Mouse (Mus musculus): ENCODE data around the gene Dph6.
"Not testable (repeated sequence)": the region's sequence is repeated elsewhere in the genome, so short reads cannot be mapped to it uniquely, and the experiment has no call there.

The Dph6 gene

DNA sequence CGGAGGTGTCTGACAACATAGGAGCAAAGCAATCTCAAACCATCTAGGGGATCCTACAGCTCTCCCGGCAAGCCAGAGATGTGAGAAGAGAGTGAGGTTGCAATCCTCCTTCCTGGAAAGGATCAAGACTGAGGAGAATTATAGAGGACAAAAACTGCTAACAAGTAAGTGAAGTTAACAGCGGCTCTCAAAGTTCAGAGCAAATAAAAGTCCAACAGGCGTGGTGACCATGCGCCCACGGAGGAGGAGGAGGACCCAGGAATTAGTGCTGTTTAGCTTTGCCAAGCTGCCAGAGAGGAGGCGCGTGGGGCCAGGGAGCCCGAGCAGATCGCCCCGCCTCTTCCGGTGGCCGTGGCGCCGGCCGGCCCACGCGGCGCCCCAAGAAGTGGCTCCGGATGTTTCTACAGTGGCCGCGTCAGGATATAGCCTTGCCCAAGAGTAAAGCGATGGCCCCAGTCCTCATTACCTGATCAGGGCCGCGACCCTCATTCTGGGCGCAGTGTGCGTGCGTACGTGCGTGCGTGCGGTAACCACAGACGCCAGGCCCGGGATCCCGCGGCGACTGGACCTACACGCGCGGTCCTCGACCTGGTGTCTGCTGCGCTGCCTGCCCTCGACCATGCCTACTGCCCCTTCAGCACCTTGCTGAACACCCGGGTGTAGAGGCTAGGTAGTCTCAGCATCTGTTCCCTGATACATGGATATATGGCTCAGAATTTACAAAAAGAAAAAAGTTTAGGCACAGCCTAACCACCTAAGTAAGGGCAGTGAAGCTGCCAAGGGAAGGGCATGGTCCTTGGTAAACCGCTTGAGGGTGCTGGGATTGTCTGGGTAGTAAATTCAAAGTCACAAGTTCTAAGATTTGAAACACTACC is at the start of gene Dph6:
Gene Dph6, minus strand, starts transcription at position 600 of the 875 bp plus-strand sequence.
- DNase-seq, result peak; percentile 86 to 91

DNA sequence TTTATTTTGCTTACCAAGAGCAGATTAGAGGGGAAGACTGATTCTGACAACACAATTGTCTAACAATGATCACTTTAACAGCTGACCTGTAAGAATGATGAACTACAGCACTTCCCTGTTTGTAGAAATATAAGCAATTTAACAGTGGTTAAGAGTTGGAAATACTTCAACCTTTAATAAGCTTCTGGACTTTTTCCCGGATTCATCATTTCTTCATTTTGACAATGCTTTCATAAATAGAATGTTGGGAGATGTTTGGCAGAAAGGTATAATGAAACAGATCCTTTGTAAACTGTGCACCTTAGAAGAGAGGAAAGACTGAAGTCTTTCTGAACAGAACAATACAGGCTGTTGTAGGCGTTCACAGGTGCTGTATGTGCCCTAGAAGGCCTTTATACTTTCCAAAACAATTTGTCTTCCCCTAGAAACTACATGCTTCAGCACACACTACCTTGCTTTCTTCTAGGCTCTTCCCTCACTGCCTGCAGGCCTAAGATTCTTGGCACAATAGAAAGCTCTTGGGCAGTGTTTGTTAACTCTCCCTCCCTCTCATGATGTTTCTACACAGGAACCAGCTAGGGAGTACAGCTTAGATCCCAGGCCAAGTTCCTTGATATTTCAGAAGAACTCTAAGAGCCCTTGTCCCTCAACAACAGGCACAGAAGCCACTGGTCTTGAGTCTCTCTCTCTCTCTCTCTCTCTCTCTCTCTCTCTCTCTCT is 46.4 kb upstream of the Dph6 start:
- DNase-seq, result no peak

DNA sequence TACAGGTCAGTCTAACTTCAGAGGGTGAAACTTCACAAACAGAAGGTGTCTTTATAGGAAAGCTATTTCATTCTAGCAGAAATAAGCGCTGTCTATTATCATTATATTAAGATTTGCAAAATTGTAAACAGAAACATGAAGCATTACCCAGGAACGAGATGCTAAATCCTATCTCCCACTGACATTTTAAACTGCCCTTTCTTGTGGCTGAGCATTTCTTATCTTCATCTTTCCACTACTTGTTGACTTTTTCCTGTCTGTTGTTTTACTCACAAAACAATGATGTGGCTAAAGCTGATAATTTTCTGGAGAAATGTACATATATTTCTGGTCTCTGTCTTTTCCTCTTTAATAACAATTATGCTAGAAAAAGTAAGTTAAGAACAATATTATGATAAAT is 36.8 kb upstream of the Dph6 start:
- DNase-seq, result no peak

DNA sequence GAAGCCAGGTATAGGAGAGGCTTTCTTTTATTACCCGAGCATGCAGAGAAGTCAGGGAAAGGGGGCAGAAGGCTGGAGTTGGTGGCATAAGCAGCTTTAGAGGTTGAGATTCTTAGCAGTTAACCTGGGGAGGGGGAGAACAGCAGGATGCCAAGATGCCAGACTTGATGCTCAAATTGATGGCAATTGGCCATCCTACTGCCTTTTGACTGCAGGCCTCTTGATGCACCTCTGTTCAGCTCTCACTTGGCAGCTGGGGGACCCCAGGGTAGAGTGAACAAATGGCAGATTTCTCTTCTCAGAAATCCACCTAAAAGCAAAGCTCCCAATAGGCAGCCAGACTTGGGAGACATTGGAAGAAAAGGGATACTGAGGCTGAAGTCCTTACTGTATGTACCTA is 32.7 kb upstream of the Dph6 start:
- DNase-seq, result no peak

DNA sequence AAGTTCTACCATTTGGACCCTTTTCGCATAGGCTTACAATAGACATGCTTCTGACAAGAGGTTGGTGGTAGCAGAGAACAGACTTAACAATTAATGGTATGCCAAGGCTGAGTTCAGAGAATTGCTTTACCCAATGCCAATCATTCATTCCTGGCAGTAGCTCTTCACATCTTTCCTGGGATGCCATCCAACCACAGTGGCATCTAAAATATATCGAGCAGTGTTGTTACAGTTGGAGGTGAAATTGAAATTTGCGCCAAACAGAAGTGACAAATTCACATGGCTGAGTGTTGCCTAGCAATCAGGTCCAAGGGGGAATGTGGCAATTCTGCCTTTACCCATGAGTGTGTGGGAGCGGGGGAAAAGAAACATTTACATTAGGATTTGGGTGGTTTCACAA is 32.3 kb upstream of the Dph6 start:
- DNase-seq, result no peak

DNA sequence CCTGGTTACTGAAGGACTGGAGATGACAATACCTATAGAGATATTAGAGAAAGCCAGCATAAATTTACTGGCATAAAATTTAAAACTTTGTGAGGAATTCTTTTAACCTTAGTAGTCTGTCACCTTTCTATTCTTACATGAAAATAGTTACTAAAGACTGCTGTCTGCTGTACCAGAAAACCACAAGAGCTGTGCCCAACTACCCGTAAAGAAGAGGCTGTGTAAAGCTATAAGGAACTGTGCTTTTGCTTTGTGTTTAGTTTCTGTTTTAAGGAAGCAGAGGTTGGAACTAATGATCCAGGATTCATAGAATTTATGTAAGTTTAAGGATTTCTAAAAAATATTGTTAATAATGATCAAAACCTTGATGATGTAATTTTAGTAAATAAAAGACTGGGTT is 19.1 kb upstream of the Dph6 start:
- DNase-seq, result no peak

DNA sequence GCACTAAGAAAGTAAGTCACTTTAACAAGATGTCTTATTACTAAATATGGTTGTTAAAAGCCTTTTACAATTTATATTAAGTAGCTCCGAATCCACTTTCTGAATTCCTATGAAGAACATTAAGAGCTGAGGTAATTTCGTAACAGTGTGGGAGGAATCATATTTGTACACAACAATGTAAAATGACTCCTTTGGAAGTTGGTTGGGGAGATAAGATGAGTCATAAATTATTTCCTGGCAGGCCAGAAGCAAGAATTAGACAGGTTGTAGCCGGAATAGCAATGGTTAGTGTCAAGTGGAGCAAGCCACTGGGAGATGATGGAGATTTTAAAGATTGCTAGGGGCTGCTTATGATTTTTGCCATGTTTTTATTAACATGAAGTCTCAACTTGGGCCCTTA is 16.2 kb upstream of the Dph6 start:
- no peak for DNase-seq

DNA sequence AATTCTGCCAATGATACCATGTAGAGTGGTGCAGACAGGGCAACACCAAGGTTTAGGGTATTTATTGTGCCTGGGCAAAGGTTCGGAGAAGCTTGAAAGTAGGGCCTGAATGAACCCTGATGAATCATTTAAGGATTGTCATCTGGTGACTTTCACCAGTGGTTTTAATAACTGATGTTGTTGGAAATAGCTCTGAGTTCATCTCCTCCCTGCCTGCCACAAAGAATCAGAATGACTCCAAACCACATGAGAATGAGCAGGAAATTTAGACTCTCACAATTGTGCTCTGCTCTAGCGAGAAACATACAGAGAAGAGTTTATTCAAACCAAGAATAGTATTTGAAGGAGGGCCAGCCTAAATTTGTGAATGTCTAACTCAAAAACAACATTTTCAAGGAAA is 4.2 kb upstream of the Dph6 start:
- DNase-seq, result no peak

DNA sequence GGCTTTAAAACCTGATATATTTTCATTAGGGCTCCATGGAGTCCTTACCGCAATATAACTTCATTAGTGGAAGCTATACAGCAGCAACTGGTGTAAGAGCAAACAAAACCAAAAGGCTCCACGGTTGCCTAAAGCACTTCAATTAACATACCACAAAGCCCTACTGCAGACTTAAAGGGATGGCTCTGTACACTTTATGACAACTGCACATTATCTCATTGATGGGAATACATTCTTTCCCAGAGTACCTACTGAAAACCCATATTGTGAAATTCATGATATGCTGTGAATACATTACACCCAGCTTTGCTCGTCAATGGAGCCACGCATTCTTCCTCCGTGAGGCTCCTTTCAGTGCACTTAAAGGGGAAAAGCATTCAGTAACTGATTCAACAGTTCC is 8.5 kb downstream of the Dph6 start:
- no peak for DNase-seq

DNA sequence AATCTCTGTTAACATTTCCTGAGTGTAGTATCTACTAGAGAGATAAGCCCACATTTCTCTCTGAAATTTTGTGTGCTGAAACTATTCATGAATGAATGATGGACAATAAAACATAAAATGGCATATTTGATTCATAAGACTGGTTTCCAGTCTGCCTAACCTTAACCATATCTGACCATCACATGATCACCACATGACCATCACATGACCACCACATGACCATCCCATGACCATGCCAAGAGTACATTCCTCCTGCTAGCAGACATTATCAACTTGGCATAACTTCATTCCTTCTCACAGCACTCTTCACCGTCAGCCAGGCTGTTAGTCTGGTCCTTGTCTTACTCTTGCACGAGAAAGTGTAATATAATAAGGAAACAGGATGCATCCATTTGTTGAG is 10.9 kb downstream of the Dph6 start:
- DNase-seq, result no peak

DNA sequence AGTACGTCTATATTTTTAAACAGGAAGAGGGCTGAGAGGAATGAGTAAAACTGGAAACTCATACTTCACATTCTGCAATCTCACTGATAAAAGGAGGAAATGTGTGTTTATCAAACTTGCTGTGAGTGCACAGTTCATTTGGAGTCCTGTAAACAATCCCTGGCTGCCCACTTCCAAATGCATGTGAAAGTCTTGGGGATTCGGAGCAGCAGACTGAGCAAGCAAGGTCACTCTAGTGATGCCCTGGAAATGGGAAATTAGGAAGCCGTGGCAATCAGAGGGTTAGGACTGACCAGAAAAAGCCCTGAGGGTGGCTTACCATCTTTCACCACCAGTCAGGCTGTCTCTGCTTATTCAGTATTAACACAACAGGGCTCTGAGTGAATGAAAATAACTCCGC is 30.1 kb downstream of the Dph6 start:
- peak; percentile 22 to 25 for DNase-seq

DNA sequence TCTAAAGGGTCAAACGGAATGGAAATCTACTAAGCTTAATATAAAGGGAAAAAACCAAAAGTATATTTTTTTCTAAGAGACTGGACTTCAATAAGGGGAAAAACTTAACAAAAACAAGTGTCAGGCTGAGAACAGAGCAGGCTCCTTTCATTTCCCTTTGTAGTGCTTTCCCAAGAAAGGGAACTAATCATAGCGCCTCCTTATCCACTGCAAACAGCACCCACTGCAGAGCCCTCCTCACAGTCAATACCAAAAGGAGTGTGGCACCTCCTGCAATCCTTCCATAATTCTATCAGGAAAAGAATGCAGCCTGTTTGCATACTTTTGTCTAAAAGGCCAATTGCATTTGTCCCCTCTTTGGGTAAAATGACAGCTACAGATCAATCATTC is 32.2 kb downstream of the Dph6 start:
- DNase-seq, result peak in 1 of 2 experiments; percentile 37

DNA sequence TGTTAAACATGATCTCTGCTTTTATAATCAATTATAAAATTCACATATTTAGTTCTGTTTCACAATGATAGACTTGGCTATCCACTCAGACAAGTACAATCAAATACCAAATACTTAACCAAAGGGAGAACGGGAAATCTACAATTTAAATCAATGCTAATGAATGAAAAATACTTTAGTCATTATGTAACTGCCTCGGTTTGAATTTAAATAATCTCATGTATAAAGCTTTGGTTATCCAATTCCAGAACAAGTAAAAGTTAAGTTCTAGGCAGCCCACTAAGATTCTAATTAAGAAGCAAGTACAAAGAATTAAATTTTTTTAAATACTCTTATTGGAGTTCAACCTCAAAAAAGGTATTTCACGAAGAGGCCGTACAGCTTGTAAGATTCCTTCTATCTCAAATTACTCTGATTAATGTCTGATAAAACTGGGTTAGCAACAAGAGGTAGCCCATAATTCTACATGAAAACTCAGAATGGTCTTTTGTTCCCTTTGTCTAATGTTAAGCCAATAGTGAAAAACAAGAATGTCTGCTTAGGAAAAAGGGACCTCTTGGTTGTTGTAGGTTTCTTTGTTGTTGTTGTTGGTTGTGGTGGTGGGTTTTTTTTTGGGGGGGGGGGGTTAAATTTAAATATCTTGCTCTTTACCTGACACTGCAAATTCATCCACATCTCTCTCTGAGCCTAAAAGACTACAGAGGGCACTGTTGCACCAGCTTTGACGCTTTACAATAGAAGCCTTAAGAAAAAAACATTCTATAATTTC is 32.8 kb downstream of the Dph6 start:
- DNase-seq, result peak; percentile 53 to 68

DNA sequence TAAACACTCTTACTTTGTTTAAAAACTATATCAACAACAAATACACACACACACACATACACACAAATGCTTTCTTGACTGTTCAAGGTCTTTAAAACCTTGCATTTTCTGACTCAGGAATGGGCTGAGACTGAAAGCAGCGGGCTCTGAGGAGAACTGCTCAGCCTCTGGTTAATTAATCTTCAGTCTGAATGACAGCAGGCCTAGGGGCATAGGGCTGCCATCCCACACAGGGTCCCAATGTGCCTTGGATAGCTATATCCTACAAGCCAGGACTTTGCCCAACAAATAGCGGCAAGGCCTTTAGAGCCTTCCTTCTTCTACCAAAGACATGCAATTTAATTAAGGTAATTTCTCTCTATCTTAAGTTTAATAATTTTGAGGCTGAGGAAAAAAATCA is 43.2 kb downstream of the Dph6 start:
- no peak for DNase-seq

DNA sequence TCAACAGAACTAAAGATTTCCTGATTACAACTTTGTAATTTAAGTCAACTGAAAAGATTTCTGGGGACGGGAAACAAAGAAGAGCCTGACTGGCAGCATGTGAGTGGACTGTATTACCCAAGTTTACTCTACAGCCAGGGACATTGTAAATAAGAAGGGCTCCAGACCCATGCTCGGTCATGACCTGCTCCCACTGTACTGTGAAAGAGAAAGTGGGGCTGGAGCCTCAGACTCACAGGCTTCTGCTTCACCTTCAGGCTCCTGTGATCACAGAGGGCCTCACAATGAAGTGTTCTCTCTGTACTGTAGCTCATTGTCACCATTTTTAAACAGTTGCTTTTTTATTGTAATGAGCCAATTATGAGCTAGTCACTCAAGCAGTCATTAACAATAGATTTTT is 44.7 kb downstream of the Dph6 start:
- no peak for DNase-seq

DNA sequence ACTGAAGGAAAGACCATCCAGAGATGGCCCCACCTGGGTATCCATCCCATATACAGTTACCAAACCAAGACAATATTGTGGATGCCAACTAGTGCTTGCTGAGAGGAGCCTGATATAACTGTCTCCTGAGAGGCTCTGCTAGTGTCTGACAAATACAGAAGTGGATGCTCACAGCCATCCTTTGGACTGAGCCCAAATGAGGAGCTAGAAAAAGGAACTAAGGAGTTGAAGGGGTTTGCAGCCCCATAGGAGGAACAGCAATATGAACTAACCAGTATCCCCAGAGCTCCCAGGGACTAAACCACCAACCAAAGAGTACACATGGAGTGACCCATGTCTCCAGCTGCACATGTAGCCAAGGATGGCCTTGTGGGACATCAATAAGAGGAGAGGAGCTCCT is 49.6 kb downstream of the Dph6 start:
- DNase-seq, result not testable (repeated sequence)

DNA sequence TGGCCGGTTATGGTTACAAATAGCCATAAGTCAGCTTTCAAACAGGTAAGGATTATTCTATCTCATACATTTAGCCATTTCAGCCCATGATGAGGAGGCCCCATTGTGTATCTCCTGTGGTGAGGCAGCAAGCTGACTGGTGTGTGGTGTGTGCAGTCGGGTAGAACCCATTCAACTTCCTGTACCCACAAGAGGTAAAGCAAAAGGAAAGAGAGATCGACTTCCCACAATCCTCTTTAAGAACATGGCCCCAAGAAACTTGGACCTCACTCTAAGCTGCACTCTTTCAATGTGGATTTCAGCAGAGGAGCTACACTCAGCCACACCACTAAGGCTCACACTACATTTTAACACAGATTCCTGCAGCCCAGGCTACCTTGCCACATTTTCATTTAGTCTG is 53.6 kb downstream of the Dph6 start:
- DNase-seq, result no peak

DNA sequence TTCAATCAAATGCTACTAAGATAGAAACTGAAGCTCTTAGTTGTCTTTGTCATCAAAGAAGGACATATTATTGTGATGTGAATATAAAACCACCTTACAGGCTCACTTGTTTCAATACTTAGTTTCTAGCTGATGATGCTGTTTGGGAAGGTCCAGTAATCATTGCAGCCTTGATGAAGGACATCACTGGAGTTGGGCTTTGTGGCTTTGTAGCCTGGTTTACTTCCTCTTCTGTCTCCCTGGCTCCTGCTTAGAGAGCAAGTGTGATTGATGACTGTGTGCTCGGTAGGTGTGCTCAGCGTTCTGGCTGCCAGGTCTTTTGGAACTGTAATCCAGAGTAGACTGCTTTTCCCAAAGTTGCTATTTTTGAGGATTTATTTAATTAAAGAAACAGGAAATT is 55.0 kb downstream of the Dph6 start:
- no peak for DNase-seq

DNA sequence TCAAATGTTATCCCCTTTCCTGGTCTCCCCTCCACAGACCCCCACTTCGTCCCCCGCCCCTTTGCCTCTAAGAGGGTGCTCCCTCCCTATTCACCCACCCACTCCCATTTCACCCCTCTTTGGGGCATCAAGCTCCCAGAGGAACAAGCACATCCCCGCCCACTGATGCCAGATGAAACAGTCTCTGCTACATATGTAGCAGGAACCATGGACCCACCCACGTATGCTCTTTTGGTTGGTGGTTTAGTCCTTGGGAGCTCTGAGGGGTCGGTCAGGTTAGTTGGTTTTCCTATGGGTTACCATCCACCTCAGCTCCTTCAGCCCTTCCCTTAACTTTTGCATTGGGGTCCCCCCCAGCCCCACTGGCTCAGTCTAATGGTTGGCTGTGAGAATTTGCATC is 61.4 kb downstream of the Dph6 start:
- DNase-seq, result no peak

DNA sequence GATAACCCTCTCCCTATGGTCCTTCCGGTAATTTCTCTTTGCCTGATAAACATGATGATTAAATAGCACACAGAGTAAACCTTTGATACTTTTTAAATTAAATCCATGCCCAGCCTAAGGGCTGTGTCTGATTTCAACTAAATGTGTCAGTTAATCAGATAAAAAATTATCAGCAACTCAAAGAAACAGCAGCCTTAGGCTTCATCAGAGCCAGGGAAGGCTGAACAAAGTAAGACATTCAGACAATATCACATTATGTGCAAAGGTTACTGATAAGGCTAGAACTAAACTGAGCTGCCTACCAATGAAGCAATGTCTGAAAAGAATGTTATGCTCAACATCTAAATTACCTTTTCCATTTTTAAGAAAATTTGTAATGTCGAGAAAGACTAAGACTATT is 74.0 kb downstream of the Dph6 start:
- no peak for DNase-seq

DNA sequence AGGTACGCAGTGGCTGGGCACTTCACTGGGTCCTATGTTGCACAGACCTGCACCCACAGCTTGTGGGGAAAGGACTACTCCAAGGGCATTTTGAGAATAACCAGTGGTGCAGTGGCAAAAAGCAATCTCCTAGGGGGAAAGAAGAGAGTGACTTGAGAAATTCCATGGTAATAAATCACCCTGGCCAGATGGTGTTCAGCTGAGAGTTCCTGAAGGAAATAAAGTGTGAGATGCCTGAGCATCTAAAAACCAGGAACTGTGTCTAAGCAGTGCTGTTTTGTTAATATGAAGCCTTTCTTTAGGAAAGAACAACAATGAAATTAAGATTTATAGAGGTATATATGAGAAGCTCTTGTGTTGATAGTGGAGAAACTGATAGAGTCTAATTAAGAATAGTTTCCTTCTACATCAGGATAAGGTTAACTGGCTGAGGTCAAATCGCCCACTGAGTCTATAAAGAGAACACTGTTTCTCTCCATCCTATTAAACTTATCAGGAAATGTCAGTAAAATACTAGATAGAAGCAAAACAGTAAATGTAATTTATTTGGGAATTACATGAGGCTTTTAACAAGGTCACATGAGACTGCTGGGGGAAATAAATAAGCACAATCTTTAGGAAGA is 111.7 kb downstream of the Dph6 start:
- DNase-seq, result no peak

DNA sequence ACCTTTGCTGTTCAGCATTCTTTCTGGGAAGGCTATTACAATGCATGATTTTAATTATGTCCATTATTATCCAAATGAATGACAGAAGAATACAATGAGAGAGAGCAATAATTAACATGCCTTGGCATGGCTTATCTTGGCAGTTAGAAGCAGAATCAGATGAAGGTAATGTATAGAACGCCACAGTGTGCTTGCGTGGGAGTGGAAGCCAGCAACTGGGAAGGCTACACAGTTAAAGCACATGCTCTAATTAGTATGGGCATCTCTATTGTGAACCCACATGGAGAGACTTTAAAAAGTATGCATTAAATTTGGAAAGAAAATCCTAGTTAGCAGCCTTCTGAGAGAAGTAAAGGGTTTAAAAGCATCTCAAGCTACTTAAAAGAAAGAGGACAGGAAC is 112.4 kb downstream of the Dph6 start:
- DNase-seq, result no peak

DNA sequence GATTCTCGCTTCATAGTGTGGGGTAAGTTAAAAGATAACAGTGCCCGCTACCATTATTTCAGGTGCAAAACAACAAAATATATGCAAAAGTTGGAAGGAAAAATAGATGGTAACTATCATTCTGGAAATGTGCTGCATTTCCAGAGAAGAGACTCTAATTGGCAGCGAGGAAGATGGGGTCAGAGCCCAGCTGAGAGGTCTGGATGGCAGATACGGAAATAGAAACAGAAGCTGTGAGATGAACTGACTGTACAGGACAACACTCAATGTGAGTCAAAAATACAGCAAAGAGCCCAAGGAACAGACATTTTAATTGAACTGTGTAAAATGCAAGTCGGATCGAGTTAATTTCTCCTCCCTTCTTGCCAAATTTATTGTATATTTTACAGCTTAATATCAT is 114.3 kb downstream of the Dph6 start:
- DNase-seq, result no peak

Data from kidney, postnatal 36 days (tissue).